Comparison of ENCODE assay signal across 22 mouse cellular contexts in genomic region chr10:90751889-90752288, GRCm38 (mm10).
DNase-seq lines count a peak whose midpoint lies in the region; ATAC-seq and TF ChIP-seq lines count a peak whose summit lies in the region.
"Had no signal": no experiment of that assay in that cellular context is flagged by ENCODE, and none has a peak within 500 bp of the region (broad histone marks: within the 10 kb centered on the region; RNA-seq: fewer than 3 reads in every experiment).

No protein-coding gene starts in this region.

- no peak for TF ChIP-seq POLR2A in brain, embryonic 14.5 days (IDR thresholded peaks at IDR 0.05; ENCODE audit: borderline replicate concordance, extremely low read depth, insufficient read depth, insufficient read length, poor library complexity, severe bottlenecking)

- H3K9me3 ChIP-seq in hindbrain, embryonic 16.5 days (ENCODE audit: control insufficient read depth, low read length): no peaks in the 10 kb centered on the region

- peak overlapping the region; percentile 86 for H3K27ac ChIP-seq in layer of hippocampus, adult 2 months
- peak overlapping the region; percentile 34; the same call in 1 of the 2 replicates for H3K27ac ChIP-seq in hindbrain, embryonic 16.5 days (ENCODE audit: low read depth, low read length)
- H3K27ac ChIP-seq: heart, adult 2 months had no signal

- TF ChIP-seq CTCF in layer of hippocampus, adult 2 months (conservative IDR thresholded peaks at IDR 0.05): no peak
- no peak for TF ChIP-seq CTCF in brain, embryonic 14.5 days (IDR thresholded peaks at IDR 0.05; ENCODE audit: borderline replicate concordance, extremely low read depth, insufficient read depth, insufficient read length)

- 54% methylated on average over 5 of the region's 5 CpGs for WGBS in hindbrain, embryonic 16.5 days

- H3K4me1 ChIP-seq in hindbrain, embryonic 16.5 days (ENCODE audit: control insufficient read depth, insufficient read depth, low read depth, low read length): no peaks in the 10 kb centered on the region; the same call in none of the 2 replicates

- no peaks in the 10 kb centered on the region for H3K36me3 ChIP-seq in hindbrain, embryonic 16.5 days (ENCODE audit: control insufficient read depth, insufficient read depth, low read length)

- no peaks in the 10 kb centered on the region for H3K27me3 ChIP-seq in hindbrain, embryonic 16.5 days (replicated peaks; ENCODE audit: control insufficient read depth, insufficient read depth, low read length)
- H3K27me3 ChIP-seq: Patski had no signal

- ATAC-seq in hindbrain, embryonic 16.5 days: no peak
- ATAC-seq: CD4-positive, CD25-positive, alpha-beta regulatory T cell, adult 4 months; intestine, embryonic 16.5 days; Patski had no signal

- H3K4me2 ChIP-seq in hindbrain, embryonic 16.5 days (ENCODE audit: low read length): no peak overlapping the region
- H3K4me2 ChIP-seq: liver, embryonic 11.5 days had no signal

- DNase-seq in cerebellum, postnatal 14 days: peak; percentile 39 to 44
- no peak for DNase-seq in cerebellum, adult 11 months
- DNase-seq in layer of hippocampus, adult 2 months (ENCODE audit: low spot score in 2 of 2): no peak
- no peak for DNase-seq in layer of hippocampus, postnatal 25 days (ENCODE audit: extremely low spot score in 1 of 2, low spot score in 1 of 2)
- DNase-seq in brain, embryonic 14.5 days (ENCODE audit: low read depth): peak; percentile 63
- no peak for DNase-seq in right cerebral cortex, postnatal 25 days
- no peak for DNase-seq in kidney, postnatal 36 days
- DNase-seq: adrenal gland, postnatal 14 days; cerebellum, adult 2 months; heart, adult 2 months; heart, postnatal 36 days; lung, adult 18-20 months; lung, postnatal 14 days; retina, postnatal 1 day; right cerebral cortex, postnatal 4 days; thymus, adult 2 months had no signal

- no peak overlapping the region for H3K9ac ChIP-seq in hindbrain, embryonic 16.5 days (ENCODE audit: low read depth, low read length)

- H3K4me3 ChIP-seq in layer of hippocampus, adult 2 months: no peak overlapping the region
- H3K4me3 ChIP-seq in hindbrain, embryonic 16.5 days (ENCODE audit: low read length): no peak overlapping the region
- H3K4me3 ChIP-seq: heart, adult 2 months; myocyte had no signal

Comparison
In these comparisons a context has a peak if more than half of its experiments do, and no peak if none do; other contexts are left out.
1. DNase-seq: peak in cerebellum, postnatal 14 days (2 of 2) and brain, embryonic 14.5 days (single experiment); none in cerebellum, adult 11 months (single experiment), layer of hippocampus, adult 2 months (0 of 2), layer of hippocampus, postnatal 25 days (0 of 2), right cerebral cortex, postnatal 25 days (single experiment) and kidney, postnatal 36 days (0 of 2).